Mouse (Mus musculus) cortical plate, adult 2 months (tissue): ENCODE data around the gene Stac. TPM values are rescaled to one million over a fixed set of nuclear protein-coding genes. Genes with fewer than 3 reads are reported as not detected.

ENCODE experiments used
- H3K27ac ChIP-seq: fragments of 200-500 bp; 2 replicates; pipeline ENCODE4 v1.5.1; 2012; ENCODE audit warnings: low read length, control low read depth, inconsistent platforms; ENCODE audit not compliant: insufficient read depth
- H3K4me1 ChIP-seq: fragments of 200-500 bp; 2 replicates; pipeline ENCODE4 v1.6.1; 2011; ENCODE audit warnings: low read length; ENCODE audit not compliant: control insufficient read depth, insufficient read depth
- H3K4me3 ChIP-seq: fragments of 200-500 bp; 2 replicates; pipeline ENCODE4 v1.5.1; 2011; ENCODE audit warnings: mild to moderate bottlenecking, low read length, control low read depth; ENCODE audit not compliant: insufficient read depth
- CTCF ChIP-seq: fragments of 200-500 bp; IDR thresholded peaks from 2 replicates; pipeline ENCODE4 v1.5.1; 2011; ENCODE audit warnings: mild to moderate bottlenecking, control low read depth, low read length; ENCODE audit not compliant: insufficient read depth; ENCODE audit errors: extremely low read depth
- POLR2A ChIP-seq: fragments of 200-500 bp; IDR thresholded peaks from 2 replicates; pipeline ENCODE4 v1.6.1; 2011; ENCODE audit warnings: mild to moderate bottlenecking, low read length, control low read depth; ENCODE audit not compliant: insufficient read depth; ENCODE audit errors: extremely low read depth
- polyA plus RNA-seq: library from polyadenylated mRNA; depleted of rRNA; stranded (reverse); fragments of >200 nt; gene quantifications from 2 replicates; pipeline ENCODE4 v1.2.3, GENCODE M21; 2012; rRNA removed

Gene Stac
- polyA plus RNA-seq: 0.31 and 1.0 TPM in 2 replicates

GRCm38 (mm10) chr9:111689680-111690483 lies at the start of gene Stac:
Gene Stac, minus strand, starts transcription at chr9:111690348.
- Histone ChIP-seq H3K27ac (no peak within 1 kb of the TSS), H3K4me1 (no peaks in the 10 kb centered on the region), H3K4me3 (0 out of 2 replicates have a peak within 1 kb of the TSS, but pooled peaks have one; percentile 15)
- TF ChIP-seq CTCF (no peak), POLR2A (no peak)

GRCm38 (mm10) chr9:111739431-111740245 lies 49.5 kb upstream of the Stac start:
- no peaks in the 10 kb centered on the region for H3K4me1 ChIP-seq
- no peak overlapping the region for H3K4me3 ChIP-seq
- TF ChIP-seq POLR2A (no peak), CTCF (no peak)
- H3K27ac ChIP-seq: no peak overlapping the region

- TF ChIP-seq CTCF: no peak
- no peak for TF ChIP-seq POLR2A
- H3K27ac ChIP-seq: no peak overlapping the region
- no peak overlapping the region for H3K4me3 ChIP-seq
- no peaks in the 10 kb centered on the region for H3K4me1 ChIP-seq
These were observed 48.9 kb upstream of the Stac start for GRCm38 (mm10) chr9:111739026-111739425.

- no peak overlapping the region for H3K4me3 ChIP-seq
- H3K4me1 ChIP-seq: no peaks in the 10 kb centered on the region
- TF ChIP-seq CTCF (no peak), POLR2A (no peak)
- no peak overlapping the region for H3K27ac ChIP-seq
These were observed 47.6 kb upstream of the Stac start for GRCm38 (mm10) chr9:111737796-111738195.

GRCm38 (mm10) chr9:111735931-111736330 lies 45.8 kb upstream of the Stac start:
- Histone ChIP-seq H3K4me3 (no peak overlapping the region), H3K27ac (no peak overlapping the region), H3K4me1 (no peaks in the 10 kb centered on the region)
- TF ChIP-seq CTCF (no peak), POLR2A (no peak)

GRCm38 (mm10) chr9:111731939-111732670 lies 42.0 kb upstream of the Stac start:
- no peak overlapping the region for H3K27ac ChIP-seq
- no peaks in the 10 kb centered on the region for H3K4me1 ChIP-seq
- no peak overlapping the region for H3K4me3 ChIP-seq
- TF ChIP-seq POLR2A: no peak
- no peak for TF ChIP-seq CTCF

- no peak overlapping the region for H3K4me3 ChIP-seq
- no peak for TF ChIP-seq CTCF
- H3K4me1 ChIP-seq: no peaks in the 10 kb centered on the region
- no peak overlapping the region for H3K27ac ChIP-seq
These were observed 34.9 kb upstream of the Stac start for GRCm38 (mm10) chr9:111724981-111725593.

- TF ChIP-seq POLR2A (no peak), CTCF (no peak)
- Histone ChIP-seq H3K4me3 (no peak overlapping the region), H3K27ac (no peak overlapping the region), H3K4me1 (no peaks in the 10 kb centered on the region)
These were observed 24.3 kb upstream of the Stac start for GRCm38 (mm10) chr9:111714457-111714856.

GRCm38 (mm10) chr9:111700101-111700500 lies 10.0 kb upstream of the Stac start:
- H3K4me3 ChIP-seq: no peak overlapping the region
- no peak for TF ChIP-seq CTCF
- no peak for TF ChIP-seq POLR2A
- no peaks in the 10 kb centered on the region; the same call in 1 of the 2 replicates for H3K4me1 ChIP-seq
- H3K27ac ChIP-seq: no peak overlapping the region
